In genomic region chr15:97829432-97829831, GRCm38 (mm10) we compare ENCODE assay signal across 9 mouse cellular contexts. TPM values are rescaled to one million over a fixed set of nuclear protein-coding genes. Genes with fewer than 3 reads are reported as not detected.
DNase-seq lines count a peak whose midpoint lies in the region; ATAC-seq and TF ChIP-seq lines count a peak whose summit lies in the region.
"Had no signal": no experiment of that assay in that cellular context is flagged by ENCODE, and none has a peak within 500 bp of the region (broad histone marks: within the 10 kb centered on the region; RNA-seq: fewer than 3 reads in every experiment).

No protein-coding gene starts in this region.

- peaks cover 55% of the 10 kb centered on the region for H3K4me1 ChIP-seq in heart, postnatal 0 days (ENCODE audit: control insufficient read depth, insufficient read depth)
- peaks cover 76% of the 10 kb centered on the region for H3K4me1 ChIP-seq in hindbrain, embryonic 15.5 days (replicated peaks)
- H3K4me1 ChIP-seq in midbrain, embryonic 14.5 days (ENCODE audit: control insufficient read depth, insufficient read depth, low read length) = peaks cover 49% of the 10 kb centered on the region

- no peaks in the 10 kb centered on the region for H3K9me3 ChIP-seq in heart, postnatal 0 days (replicated peaks; ENCODE audit: control insufficient read depth, low read length)
- no peaks in the 10 kb centered on the region for H3K9me3 ChIP-seq in hindbrain, embryonic 15.5 days
- H3K9me3 ChIP-seq in midbrain, embryonic 14.5 days (ENCODE audit: control insufficient read depth, low read length) = no peaks in the 10 kb centered on the region

- H3K36me3 ChIP-seq in heart, postnatal 0 days (replicated peaks; ENCODE audit: control insufficient read depth, insufficient read depth, low read length) = no peaks in the 10 kb centered on the region
- no peaks in the 10 kb centered on the region for H3K36me3 ChIP-seq in hindbrain, embryonic 15.5 days
- 0 out of 2 replicates have a peak, but pooled peaks cover 2% of the 10 kb centered on the region for H3K36me3 ChIP-seq in midbrain, embryonic 14.5 days (ENCODE audit: control insufficient read depth, insufficient read depth, low read length)

- no peaks in the 10 kb centered on the region for H3K27me3 ChIP-seq in heart, postnatal 0 days (ENCODE audit: control insufficient read depth, insufficient read depth, low read length)
- no peaks in the 10 kb centered on the region for H3K27me3 ChIP-seq in hindbrain, embryonic 15.5 days
- H3K27me3 ChIP-seq in midbrain, embryonic 14.5 days (ENCODE audit: control insufficient read depth, insufficient read depth, low read length) = no peaks in the 10 kb centered on the region

- whole genome bisulfite sequencing in heart, postnatal 0 days = 40% methylated on average over 2 of the region's 2 CpGs
- 48% methylated on average over 2 of the region's 2 CpGs for WGBS in hindbrain, embryonic 15.5 days
- WGBS in midbrain, embryonic 14.5 days = 45% methylated on average over 2 of the region's 2 CpGs

- H3K4me2 ChIP-seq in heart, postnatal 0 days (ENCODE audit: low read depth, low read length) = peak overlapping the region; percentile 86
- H3K4me2 ChIP-seq in hindbrain, embryonic 15.5 days = peak overlapping the region; percentile 84
- peak overlapping the region; percentile 71 for H3K4me2 ChIP-seq in midbrain, embryonic 14.5 days (ENCODE audit: low read length)

- peak overlapping the region; percentile 98 for H3K4me3 ChIP-seq in heart, postnatal 0 days (ENCODE audit: low read depth, low read length)
- peak overlapping the region; percentile 90 for H3K4me3 ChIP-seq in hindbrain, embryonic 15.5 days
- peak overlapping the region; percentile 85 for H3K4me3 ChIP-seq in midbrain, embryonic 14.5 days (replicated peaks; ENCODE audit: low read depth, low read length)

- H3K27ac ChIP-seq in heart, postnatal 0 days (ENCODE audit: low read depth) = peak overlapping the region; percentile 99
- H3K27ac ChIP-seq in hindbrain, embryonic 15.5 days (replicated peaks) = peak overlapping the region; percentile 48; the same call in 1 of the 2 replicates
- H3K27ac ChIP-seq in midbrain, embryonic 14.5 days (replicated peaks; ENCODE audit: low read depth, low read length) = 0 out of 2 replicates have a peak overlapping the region, but pooled peaks have one; percentile 1

- no peak for TF ChIP-seq CTCF in heart, postnatal 0 days (IDR thresholded peaks at IDR 0.05; ENCODE audit: low read depth)

- no peak for ATAC-seq in heart, postnatal 0 days (ENCODE audit: insufficient read depth, low read depth)
- no peak for ATAC-seq in hindbrain, embryonic 15.5 days (ENCODE audit: low FRiP score, low read depth)
- ATAC-seq in midbrain, embryonic 14.5 days (ENCODE audit: low FRiP score, low TSS enrichment) = no peak
- ATAC-seq in monocyte, adult 5-6 weeks (replicated peaks; ENCODE audit: insufficient number of reproducible peaks, low FRiP score, low TSS enrichment, poor library complexity, severe bottlenecking) = no peak

- TF ChIP-seq EP300 in heart, postnatal 0 days (IDR thresholded peaks at IDR 0.05; ENCODE audit: low read depth) = no peak

- DNase-seq in heart, postnatal 0 days (ENCODE audit: low spot score) = no peak
- DNase-seq in heart, adult 9 months (ENCODE audit: low spot score in 2 of 2) = no peak
- peak; percentile 86 for DNase-seq in ZHBTc4 (ENCODE audit: low read depth, low spot score)
- no peak for DNase-seq in midbrain, embryonic 14.5 days
- no peak for DNase-seq in right cerebral cortex, postnatal 10 days (ENCODE audit: low spot score in 2 of 2)
- DNase-seq in cerebellum, adult 9-11 months = no peak
- DNase-seq: cerebellum, adult 8-10 months had no signal

- H3K9ac ChIP-seq in heart, postnatal 0 days (replicated peaks; ENCODE audit: low read depth, low read length) = peak overlapping the region; percentile 100
- H3K9ac ChIP-seq in hindbrain, embryonic 15.5 days = peak overlapping the region; percentile 99; the same call in 1 of the 2 replicates
- H3K9ac ChIP-seq in midbrain, embryonic 14.5 days (replicated peaks; ENCODE audit: low read length) = no peak overlapping the region

RNA-seq across cellular contexts. Expression of gene Hdac7, which starts 14.9 kb away (rescaled TPM):
- total RNA-seq in heart, postnatal 0 days (2014; rRNA removed; ENCODE audit: low replicate concordance) = 34.4 and 36.9 TPM in 2 replicates
- polyA plus RNA-seq in heart, postnatal 0 days (2015; fragmentation: Nextera tagmentation; extraction: Ambion mirVana) = 15.6 TPM in 2 replicates
- 25.5 and 28.1 TPM in 2 replicates for polyA plus RNA-seq in hindbrain, embryonic 15.5 days (2015; fragmentation: Nextera tagmentation; extraction: Ambion mirVana)
- polyA plus RNA-seq in midbrain, embryonic 14.5 days (2014; fragmentation: Nextera tagmentation; extraction: Ambion mirVana) = 29.8 and 30.5 TPM in 2 replicates
- total RNA-seq in monocyte, adult 5-6 weeks (2017) = 6.5 to 17.5 TPM (median 10.7 TPM) in 3 replicates

RNA-seq across cellular contexts. Expression of gene Slc48a1, which starts 51.1 kb away (rescaled TPM):
- 56.5 and 76.1 TPM in 2 replicates for total RNA-seq in heart, postnatal 0 days (2014; rRNA removed; ENCODE audit: low replicate concordance)
- polyA plus RNA-seq in heart, postnatal 0 days (2015; fragmentation: Nextera tagmentation; extraction: Ambion mirVana) = 90.9 and 92.1 TPM in 2 replicates
- polyA plus RNA-seq in hindbrain, embryonic 15.5 days (2015; fragmentation: Nextera tagmentation; extraction: Ambion mirVana) = 93.1 and 97.5 TPM in 2 replicates
- 72.9 and 100 TPM in 2 replicates for polyA plus RNA-seq in midbrain, embryonic 14.5 days (2014; fragmentation: Nextera tagmentation; extraction: Ambion mirVana)
- total RNA-seq in monocyte, adult 5-6 weeks (2017) = 20.0 to 22.8 TPM (median 22.4 TPM) in 3 replicates

Comparison
In these comparisons a context has a peak if more than half of its experiments do, and no peak if none do; other contexts are left out.
1. H3K27ac ChIP-seq: peak in every context shown above with its lines; median percentile 99 in heart, postnatal 0 days; 48 in hindbrain, embryonic 15.5 days; 1 in midbrain, embryonic 14.5 days.